Mouse (Mus musculus) ES-E14 (cell line): ENCODE measurements around the gene Sprr2h.

ENCODE experiments used
- CHD2 ChIP-seq: IDR thresholded peaks from 2 replicates; pipeline ENCODE4 v1.6.1; 2014; ENCODE audit warnings: mild to moderate bottlenecking, low read depth, low read length, inconsistent platforms
- HCFC1 ChIP-seq: IDR thresholded peaks from 2 replicates; pipeline ENCODE4 v1.6.1; 2012; ENCODE audit warnings: low read length, inconsistent platforms, borderline replicate concordance; ENCODE audit not compliant: insufficient read depth
- MAFK ChIP-seq: IDR thresholded peaks from 2 replicates; pipeline ENCODE4 v1.6.1; 2014; ENCODE audit warnings: mild to moderate bottlenecking, low read depth, low read length, inconsistent platforms; ENCODE audit not compliant: insufficient read depth
- ZC3H11A ChIP-seq: IDR thresholded peaks from 2 replicates; pipeline ENCODE4 v1.6.1; 2012; ENCODE audit warnings: low read depth, mild to moderate bottlenecking, inconsistent platforms, low read length, borderline replicate concordance
- ZNF384 ChIP-seq: IDR thresholded peaks from 2 replicates; pipeline ENCODE4 v1.6.1; 2012; ENCODE audit warnings: low read depth, low read length, inconsistent platforms

DNA sequence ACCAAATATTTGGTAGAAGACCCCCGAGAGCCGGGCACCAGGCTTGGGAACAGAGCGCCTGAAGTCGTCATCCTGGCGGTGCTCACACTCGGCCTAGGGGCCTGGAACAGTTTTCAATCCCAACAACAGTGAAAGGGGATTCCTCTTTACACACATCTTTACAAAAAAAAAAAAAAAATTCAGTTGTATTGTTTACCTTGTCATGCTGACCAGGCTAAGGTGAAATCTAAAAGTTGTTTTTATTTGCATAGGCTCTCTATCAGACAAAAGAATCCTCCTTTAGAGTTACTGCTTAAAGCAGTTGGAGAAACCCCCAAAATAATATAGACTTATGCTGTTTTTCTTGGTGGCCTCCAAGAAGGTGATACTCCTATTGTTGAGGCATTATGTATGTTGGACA lies 43.8 kb downstream of the Sprr2h start, which contains the start of gene Gm9774:
- TF ChIP-seq HCFC1 (no peak), ZC3H11A (no peak), MAFK (no peak), CHD2 (no peak), ZNF384 (no peak)
